Mouse (Mus musculus) urinary bladder, adult 18-20 months (tissue): ENCODE data around the gene Atp8a1.

Source experiments
- DNase-seq, 2 experiments: peaks; one replicate each; pipeline ENCODE4 v3.0.0; 2022; ENCODE audit warnings: low spot score in 2 of 2, mixed read lengths in 2 of 2

Gene Atp8a1

DNA sequence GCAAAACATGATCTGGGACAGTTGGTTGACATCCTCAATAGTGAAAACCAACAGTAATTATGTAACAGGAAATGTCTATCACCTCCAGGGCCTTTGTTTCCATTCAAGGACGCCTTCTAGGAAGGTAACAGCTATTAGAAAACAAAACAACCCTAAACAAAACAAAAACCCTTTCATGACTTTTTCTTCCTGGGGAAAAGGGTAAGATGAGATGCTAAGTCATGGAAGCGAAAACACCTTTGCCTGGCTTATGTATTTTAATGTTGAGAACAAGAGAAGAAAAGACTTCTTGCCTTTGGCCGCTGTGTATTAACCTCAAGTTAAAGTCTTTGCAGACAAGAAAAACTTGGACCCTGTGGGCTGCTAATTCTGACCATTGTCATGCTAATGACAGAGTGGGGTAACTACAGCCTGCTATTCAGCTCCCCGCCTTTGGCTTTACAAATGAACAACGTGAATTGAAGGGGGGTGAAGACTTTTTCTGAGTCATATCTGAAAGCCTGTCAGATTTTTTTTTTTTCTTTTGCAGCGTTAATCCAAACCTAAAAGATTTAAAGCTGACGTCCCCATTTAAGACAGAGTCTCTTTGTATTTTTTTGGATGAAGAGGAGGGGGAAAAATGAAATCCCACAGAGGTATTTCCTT lies 214.0 kb downstream of the Atp8a1 start:
- no peak for DNase-seq

DNA sequence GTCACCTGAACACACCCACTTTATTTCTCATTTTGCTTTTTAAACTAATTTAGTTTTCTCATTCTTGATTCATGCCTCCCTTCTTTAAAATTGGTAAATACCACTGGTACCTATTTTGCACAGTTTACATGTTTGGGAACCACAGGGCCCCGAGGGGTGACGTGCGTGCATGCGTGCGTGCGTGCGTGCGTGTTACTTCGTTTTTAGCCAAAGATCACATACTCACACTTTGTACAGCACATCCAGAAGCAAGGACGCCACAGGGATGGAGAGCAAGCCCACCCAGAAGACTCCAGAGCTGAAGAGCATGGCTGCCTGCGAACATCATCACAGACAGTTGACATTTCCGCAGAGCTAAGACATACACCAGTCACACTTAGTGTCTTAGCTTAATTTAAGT lies 216.0 kb downstream of the Atp8a1 start:
- DNase-seq: no peak

- DNase-seq: no peak
These were observed 217.4 kb downstream of the Atp8a1 start for GRCm38 (mm10) chr5:67629861-67630260.

GRCm38 (mm10) chr5:67629440-67629839 lies 217.8 kb downstream of the Atp8a1 start:
- DNase-seq: no peak

- no peak for DNase-seq
These were observed 218.9 kb downstream of the Atp8a1 start for GRCm38 (mm10) chr5:67628180-67628940.

GRCm38 (mm10) chr5:67621230-67621629 lies 226.0 kb downstream of the Atp8a1 start:
- no peak for DNase-seq

GRCm38 (mm10) chr5:67609520-67609837 lies 237.8 kb downstream of the Atp8a1 start:
- DNase-seq: no peak

DNA sequence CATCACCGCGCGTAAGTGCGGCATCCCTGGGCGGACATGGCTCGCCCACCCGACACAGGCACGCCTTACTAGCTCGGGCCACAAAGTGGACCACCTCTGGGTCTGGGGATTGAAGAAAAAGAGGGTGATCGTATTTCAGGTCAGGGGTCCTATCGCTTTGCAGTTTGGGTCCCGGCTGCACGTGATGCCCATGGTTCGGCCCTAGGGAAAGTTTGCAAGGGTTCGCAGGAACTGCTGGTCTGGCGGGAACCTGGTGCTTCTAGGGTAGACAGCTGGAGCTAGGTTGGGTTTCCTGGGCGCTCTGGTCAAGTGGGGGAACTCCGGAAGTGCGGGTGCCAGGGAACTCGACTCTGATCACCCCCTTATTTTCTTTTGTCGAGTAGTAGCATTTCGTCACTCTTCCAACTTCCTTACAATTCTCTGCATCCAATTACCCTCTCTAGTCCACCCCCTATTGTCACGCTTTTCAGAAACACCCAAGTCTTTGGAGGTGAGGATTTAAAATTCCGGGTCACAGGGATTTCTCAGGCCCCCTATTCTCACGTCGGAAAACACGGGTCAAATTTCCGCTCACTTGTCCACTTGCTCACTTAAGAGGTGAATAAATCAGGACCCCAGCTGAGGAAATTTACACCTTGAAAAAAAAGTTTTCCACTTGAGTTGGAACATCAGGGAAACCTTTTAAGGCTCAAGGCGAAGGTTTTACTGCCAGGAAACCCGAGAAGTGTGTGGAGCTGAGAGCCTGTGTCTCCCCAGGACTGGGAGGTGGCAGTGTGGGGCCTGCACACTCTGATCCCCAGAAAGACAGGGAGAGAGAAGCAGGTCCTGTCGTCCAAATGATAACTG lies 238.3 kb downstream of the Atp8a1 start:
- DNase-seq: no peak

GRCm38 (mm10) chr5:67607804-67608673 lies 239.2 kb downstream of the Atp8a1 start, which contains the start of gene Shisa3:
Gene Shisa3 (plus strand): TSS chr5:67607882.
- peak in 1 of 2 experiments; percentile 27 for DNase-seq

DNA sequence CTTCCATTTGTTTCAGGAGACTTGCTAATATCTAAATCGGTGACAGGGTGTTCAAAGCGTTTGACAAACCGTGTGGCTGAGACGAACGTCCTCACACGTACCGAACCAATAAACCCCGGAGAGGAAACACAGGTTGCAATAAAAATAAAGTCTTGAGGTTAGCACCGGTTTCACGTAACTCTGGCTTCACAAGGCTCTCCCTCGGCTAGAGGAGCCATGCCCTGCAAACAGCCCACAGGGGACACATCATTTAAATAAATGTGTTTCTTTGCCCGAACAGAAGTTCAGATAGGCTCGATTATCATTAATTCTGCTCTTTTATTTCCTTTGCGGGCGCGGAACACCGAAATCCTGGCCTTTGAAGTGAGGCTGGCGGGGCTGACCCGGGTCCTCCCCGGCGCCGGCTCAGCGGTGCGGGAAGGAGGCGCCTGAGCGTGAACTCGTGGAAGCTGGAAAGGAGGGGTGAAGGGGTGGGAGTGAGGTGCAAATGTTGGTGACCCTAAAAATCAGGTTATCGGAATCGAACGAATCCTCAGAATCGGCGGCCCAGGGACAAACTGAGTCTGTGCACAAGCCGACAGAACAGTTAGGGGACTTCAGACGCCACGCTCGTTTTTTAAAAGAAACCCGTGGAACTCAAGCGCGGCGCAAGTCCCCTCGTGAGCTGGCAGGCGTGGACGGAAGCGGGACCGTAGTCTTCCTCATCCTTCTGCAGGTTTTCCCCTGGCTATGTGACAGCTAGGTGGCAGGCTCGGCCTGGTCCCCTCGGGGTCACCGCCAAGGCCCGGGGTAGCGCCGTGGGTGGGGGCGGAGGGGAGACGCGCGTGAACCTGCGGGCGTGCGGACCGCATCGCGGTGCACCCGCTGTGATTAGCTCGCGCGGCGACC lies 240.1 kb downstream of the Atp8a1 start:
- DNase-seq: peak in 1 of 2 experiments; percentile 34

DNA sequence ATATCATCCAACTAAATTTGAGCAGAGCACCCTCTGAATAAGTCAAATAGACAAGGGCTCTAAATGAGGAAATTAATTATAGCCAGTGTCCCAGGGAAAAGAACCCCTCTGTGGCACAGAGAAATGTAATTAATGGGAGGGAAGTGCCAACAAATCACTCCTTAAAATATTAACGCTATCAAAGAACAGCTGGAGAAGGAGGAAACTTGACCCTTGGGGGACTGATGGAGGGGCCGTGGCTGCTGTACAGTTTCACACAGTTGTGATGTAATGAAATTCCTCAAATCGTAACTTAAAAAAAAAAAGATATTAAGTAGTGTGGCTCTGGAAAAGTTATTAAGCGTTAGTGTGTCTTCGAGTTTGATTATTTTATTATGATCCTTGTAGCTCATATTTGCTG lies 241.3 kb downstream of the Atp8a1 start:
- DNase-seq: no peak

DNA sequence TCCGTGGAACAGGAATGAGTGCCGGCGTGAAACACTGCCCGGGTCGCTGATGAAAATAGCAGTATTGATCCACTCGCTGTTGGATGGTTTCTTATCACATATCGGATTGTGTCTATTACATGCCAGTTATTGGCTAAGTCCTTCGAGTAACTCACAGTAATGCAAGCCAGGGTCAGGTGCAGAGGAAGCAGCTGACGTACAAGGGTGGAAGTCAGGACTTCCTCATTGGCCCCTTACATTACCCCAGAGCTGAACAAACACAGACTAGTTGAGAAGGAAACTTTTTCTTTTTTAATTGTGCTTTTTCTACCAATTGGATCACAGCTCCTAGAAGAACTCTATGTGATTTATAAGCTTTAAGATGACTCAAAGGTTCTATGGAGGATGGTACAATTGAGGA lies 247.3 kb downstream of the Atp8a1 start:
- no peak for DNase-seq

DNA sequence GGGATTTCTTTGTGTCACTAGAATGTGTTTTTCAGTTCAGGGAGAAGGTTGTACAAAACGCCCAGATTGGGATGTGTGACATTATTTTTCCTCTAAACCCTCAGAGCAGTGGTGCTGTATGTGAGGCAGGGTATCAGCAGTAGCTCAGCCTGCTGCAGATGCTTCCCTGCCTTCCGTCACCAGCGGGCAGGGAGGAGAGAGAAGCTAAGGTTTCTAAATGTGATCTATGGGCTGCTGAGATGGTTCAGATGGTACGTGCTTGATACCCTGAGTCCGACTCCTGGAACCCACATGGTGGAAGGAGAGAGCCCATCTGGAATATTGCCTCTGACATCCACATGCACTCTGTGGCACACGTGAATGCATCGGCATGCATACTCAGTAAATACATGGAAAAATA lies 251.6 kb downstream of the Atp8a1 start:
- no peak for DNase-seq

DNA sequence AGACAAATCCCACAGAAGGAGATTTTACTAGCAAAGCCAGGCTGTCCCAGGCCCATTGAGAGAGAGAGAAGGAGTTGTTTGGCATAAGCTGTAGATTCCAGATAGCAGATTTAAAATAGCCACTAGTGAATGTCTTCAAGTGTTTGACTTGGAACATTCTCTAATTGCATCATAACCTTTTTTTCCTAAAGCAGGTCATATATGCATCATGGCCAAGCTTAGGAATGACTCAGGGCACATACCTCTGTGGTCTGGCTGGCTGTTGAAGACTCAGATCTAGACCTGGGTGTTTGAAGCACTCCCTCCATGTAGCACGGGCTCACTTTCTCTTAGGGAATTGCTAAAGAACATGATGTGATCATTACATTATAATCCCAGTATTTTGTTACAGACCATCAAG lies 252.2 kb downstream of the Atp8a1 start:
- DNase-seq: no peak

- DNase-seq: no peak
These were observed 267.3 kb downstream of the Atp8a1 start for GRCm38 (mm10) chr5:67579725-67580633.

DNA sequence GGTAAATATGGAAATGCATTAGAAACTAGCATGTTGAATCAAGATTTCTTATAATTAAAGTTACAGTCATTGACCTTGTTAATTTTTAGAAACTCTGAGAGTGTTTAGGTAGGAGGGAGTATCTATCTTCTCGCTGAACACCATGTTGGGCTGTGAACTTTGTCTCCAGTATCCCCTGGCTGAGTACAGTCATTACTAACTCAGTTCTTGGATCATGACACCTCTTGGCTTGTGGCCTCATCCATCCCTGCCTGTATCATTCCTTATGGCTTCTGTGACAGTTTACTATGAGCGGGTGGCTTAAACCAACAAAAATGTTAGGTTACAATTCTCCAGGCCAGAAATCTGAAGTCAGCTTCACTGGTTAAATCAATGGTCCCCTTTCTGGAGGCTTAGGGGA lies 271.5 kb downstream of the Atp8a1 start:
- no peak for DNase-seq

DNA sequence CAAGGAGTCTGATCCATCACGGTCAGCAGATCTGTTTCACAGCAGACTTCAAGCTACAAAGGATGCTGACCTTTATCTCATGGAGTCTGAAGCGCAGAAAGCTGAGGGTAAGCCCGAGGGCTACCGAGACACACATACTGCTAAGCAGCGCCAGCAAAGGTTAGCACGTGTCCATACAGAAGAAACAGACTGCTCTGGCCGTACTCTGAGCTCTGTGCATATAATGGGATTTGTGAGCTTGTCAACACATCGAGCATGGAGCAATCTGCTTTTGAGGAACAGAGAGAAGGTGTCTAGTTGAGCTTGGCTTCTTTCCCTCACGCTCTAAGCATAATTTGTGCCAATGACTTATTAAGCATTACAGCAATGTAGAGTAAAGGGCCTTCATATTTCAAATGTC lies 273.2 kb downstream of the Atp8a1 start:
- DNase-seq: no peak

GRCm38 (mm10) chr5:67572552-67573155 lies 274.6 kb downstream of the Atp8a1 start:
- DNase-seq: no peak
